Mouse (Mus musculus) NIH3T3 (cell line): ENCODE data around the gene Dagla.

ENCODE experiments used
- DNase-seq: peaks from one replicate; pipeline ENCODE4 v3.0.0-alpha.2; 2012; ENCODE audit warnings: low read depth

Dagla gene

GRCm38 (mm10) chr19:10307941-10308340 lies 3.3 kb upstream of the Dagla start:
- DNase-seq, result peak; percentile 59

- no peak for DNase-seq
Observed at GRCm38 (mm10) chr19:10307351-10307750, 2.7 kb upstream of the Dagla start.

- no peak for DNase-seq
Observed at GRCm38 (mm10) chr19:10306521-10307243, 2.0 kb upstream of the Dagla start.

DNA sequence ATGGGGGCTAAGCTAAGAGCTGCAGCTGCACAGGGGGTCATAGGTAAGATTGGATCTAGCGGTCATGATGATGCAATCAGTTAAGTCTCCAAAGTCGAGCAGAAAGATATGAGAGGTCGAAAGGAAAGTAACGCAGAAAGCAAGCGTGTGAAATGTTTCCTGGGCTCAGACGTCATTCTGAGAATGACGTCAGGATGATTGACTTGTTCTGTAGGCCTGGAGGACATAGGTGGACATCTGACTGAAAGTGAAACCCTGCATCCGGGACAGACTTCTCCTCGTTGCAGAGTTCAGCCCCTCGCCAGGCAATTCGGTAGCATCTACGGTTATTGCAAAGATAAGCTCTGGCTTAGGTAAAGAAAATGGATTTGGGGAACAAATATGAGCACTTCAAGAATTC lies 963 bp upstream of the Dagla start:
- peak; percentile 27 for DNase-seq

DNA sequence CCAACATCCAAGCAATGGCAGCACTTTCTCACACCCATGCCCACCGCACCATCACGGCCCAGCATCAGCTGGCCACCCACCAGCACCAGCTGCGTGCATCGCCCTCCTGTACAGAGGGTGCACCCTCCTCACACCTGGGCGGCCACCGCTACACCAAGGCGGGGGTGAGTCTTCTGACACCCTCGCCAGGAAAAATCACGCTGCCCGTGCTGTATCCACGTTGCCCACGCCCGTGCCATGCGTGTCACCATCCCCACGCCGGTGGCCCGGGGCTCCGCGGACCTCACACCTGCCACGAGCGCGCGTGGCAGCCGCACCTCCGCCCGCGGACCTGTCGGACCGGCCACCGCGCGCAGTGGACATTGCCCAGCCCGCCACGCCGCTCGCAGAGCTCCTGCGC lies 282 bp downstream of the Dagla start:
- no peak for DNase-seq

GRCm38 (mm10) chr19:10302852-10303251 lies 1.8 kb downstream of the Dagla start:
- DNase-seq, result peak; percentile 53

DNA sequence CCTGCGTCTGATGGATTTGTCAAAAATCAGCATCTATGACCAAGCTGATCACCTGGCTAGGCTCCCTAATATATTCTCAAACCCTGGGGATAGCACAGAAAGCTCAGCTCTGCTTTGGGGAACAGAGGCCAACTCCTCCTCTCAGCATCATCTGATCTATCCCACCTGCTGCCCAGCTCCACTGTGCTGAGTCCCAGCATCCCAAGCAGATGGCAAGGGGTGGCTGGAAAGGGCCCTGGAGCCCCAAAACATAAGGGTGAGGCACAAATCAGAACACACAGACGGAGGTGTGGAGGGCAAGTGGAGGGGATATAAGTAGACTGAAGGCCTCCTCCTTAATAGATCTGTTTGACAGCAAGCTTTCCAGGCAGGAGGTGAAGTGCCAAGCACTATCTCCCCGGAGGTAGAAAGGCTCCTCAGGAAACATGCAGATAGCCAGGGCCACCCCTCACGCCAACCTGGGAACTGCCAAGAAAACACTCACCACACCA lies 2.8 kb downstream of the Dagla start:
- DNase-seq, result no peak

- no peak for DNase-seq
Observed at GRCm38 (mm10) chr19:10301263-10301662, 3.4 kb downstream of the Dagla start.

GRCm38 (mm10) chr19:10300809-10301208 lies 3.9 kb downstream of the Dagla start:
- no peak for DNase-seq

DNA sequence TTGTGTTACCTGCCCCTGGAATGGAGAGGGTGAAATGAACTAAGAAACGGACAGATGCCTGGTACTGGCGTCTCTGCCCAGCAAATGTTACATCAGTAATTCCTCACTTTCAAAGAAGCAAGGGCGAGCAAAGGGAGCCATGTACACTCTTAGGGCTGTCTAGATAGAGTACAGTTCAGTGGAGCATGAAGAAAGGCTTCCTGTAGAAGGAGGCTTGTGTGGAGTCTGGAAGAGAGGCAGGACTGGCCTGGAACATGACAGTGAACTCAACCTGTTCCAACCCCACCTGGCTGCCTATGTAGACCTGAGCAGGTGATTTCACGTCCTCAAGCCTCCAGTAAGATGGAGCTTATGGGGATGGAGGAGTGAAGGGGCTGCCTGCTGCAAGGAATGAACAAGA lies 6.4 kb downstream of the Dagla start:
- DNase-seq, result no peak

GRCm38 (mm10) chr19:10297041-10297503 lies 7.6 kb downstream of the Dagla start:
- peak; percentile 88 for DNase-seq

GRCm38 (mm10) chr19:10296306-10296705 lies 8.4 kb downstream of the Dagla start:
- DNase-seq, result no peak

- no peak for DNase-seq
Observed at GRCm38 (mm10) chr19:10294631-10295562, 9.8 kb downstream of the Dagla start.

DNA sequence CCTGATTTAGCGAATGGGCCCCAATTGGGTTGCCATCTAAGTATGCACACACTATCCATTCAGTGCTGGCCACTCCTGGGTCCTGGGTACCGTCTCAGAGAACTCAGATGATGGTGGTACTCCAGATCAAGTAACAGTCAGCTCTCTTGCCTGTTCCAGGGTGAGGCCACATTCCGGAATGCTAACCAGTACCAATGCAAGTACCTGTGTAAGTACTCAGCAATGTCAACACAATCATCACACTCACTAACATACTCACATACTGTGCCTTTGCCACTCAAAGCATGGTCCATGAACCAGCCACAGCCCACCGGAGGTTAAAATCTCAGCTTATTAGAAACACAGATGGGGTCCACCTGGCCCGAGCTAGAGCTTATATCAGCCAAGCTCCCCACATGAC lies 10.7 kb downstream of the Dagla start:
- DNase-seq, result no peak

DNA sequence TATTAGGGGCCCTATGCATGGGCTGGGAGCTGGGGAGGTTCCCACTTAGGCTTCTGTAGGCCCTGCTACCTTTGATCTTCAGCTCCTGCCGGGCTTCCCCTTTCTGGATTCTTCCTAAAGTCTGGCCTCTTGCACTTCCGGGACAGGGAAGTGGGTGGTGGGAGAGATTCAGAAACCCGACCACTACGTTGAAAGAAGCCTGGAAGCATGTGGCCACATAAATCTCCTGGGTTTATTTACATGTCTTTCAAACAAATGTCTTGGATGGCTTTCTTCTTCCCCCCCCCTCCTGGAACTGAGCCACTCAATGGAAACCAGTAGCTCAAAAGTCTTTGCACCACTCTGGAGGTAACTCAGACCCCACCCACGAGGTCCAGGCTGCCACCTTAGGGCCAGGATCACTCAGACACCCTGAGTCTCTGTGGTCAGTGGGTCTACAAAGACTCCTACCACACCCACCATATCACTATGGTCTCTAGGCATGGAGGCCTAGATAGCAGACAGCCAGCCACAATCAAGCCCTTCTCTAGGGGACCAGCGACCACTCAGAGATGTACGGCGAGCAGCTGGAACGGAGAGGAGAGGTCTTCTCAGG lies 12.7 kb downstream of the Dagla start:
- peak; percentile 52 for DNase-seq

GRCm38 (mm10) chr19:10290153-10290945 lies 14.3 kb downstream of the Dagla start:
- DNase-seq, result peak; percentile 83

GRCm38 (mm10) chr19:10289609-10290150 lies 15.0 kb downstream of the Dagla start:
- DNase-seq, result peak; percentile 64

- no peak for DNase-seq
Observed at GRCm38 (mm10) chr19:10288125-10289040, 16.3 kb downstream of the Dagla start.

DNA sequence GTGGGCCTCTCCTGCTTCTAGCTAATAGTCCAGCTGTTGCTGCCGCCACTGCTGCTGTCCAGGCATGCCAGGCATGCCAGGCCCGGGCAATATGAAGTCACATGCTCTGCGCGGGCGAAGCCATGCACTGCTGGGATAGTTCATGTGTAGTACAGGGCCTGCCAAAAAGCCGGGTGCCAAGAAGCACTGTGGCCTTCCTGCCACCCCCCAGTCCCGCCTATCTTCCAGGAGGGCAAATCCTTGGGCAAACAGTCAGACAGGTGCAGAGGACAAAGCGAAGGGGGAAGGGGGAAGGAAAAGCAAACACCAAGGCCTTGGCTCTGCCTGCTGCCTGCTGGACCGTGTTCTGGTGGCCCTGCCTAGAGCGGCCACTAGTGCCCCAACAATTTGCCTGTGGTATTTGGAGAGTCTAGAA lies 18.2 kb downstream of the Dagla start:
- no peak for DNase-seq
